Mouse (Mus musculus) ES-Bruce4 (cell line): ENCODE data around the gene Vipr2.

Source experiments
- EP300 ChIP-seq: IDR thresholded peaks from 2 replicates; pipeline ENCODE4 v1.6.1; 2011; ENCODE audit warnings: low read depth, low read length; ENCODE audit not compliant: insufficient read depth
- POLR2A ChIP-seq: IDR thresholded peaks from one replicate; pipeline ENCODE4 v1.8.1; 2011; ENCODE audit warnings: low read length; ENCODE audit not compliant: insufficient read depth

GRCm38 (mm10) chr12:116111007-116111694 is 33.6 kb downstream of the Vipr2 start:
- TF ChIP-seq EP300 = no peak
- no peak for TF ChIP-seq POLR2A
